Mouse (Mus musculus) liver, postnatal 0 days (tissue): ENCODE data around the gene Rap1a.

Source experiments
- CTCF ChIP-seq: sonication (generic); IDR thresholded peaks from 2 replicates; pipeline ENCODE4 v1.5.1; 2016; ENCODE audit warnings: antibody characterized with exemption, low read depth
- EP300 ChIP-seq: IDR thresholded peaks from 2 replicates; pipeline ENCODE4 v1.6.1; 2016; ENCODE audit warnings: antibody characterized with exemption, low read depth, mild to moderate bottlenecking

GRCm38 (mm10) chr3:105704031-105705008 lies 96.8 kb downstream of the Rap1a start, which contains the start of gene Inka2:
- no peak for TF ChIP-seq EP300
- no peak for TF ChIP-seq CTCF
